Mouse (Mus musculus) right cerebral cortex, postnatal 25 days (tissue): ENCODE measurements around the gene Gdf15.

ENCODE experiments used
- DNase-seq: peaks from one replicate; pipeline ENCODE4 v3.0.0; 2022

Gene Gdf15

DNA sequence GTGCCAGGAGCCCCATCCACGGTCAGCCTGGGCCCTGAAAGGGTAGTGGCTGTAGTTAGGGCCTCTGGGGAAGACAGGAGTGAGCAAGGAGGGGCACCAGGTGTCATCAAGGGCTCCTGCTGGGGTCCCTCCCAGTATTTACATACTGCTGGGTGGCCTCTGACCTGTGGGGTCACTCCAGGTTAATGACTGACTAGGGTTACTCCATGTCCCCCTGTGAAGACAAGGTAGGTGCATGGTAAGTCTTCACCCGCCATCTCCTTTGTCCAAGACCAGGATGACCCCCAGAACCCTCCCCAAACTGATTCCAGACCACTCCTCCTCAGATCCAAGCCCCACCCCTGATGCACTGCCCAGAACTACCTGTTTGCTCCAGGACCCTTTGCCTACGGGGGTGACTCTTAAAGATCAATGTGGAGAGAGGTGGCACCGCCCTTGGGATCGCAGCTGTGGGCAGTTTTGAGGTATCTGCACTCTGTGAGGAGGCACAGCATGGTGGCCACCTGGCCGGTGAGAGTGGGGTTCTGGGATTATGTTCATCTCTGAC lies at the start of gene Gdf15:
Gene Gdf15 (minus strand): TSS at position 111 of the 547 bp plus-strand sequence.
- no peak for DNase-seq

DNA sequence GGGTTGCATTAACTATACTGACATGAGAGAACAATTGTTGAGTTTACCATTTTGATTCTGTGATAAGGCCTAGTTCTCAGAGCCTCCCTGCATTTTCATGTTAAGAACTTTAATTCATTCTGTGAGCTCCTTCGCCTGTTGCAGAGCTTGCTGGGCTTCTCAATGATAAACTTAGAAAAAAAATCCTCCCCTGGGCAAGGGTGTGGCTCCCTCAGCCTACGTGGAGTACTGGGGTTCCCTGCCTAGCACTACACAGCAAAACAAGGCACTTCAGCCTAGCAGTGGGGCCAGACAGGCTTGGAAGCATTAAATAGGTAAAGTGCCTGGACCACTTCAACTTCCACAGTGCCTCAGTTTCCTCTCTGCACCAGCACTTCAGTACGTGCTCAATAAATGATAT lies 49.2 kb upstream of the Gdf15 start:
- no peak for DNase-seq

DNA sequence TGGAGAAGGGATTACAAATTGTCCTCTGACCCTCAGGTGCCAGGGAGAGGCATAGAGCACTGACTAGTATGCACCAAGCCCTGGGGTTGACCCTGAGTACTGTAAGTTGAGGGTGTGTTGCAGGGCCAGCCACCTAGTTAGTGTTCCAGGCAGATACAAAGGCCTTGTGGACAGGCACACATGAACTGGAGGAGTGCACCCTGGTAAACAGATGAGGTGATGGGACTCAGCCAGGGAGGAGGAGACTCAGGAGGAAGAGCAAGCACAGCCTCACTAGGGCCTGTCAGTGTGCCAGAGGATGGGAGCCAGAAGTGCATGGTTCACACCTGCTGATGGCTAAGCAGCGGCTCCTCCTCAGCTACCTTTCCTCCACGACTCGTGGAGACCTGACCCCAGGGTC lies 47.8 kb upstream of the Gdf15 start:
- DNase-seq = no peak

- no peak for DNase-seq
Measured at GRCm38 (mm10) chr8:70679404-70679803, 47.1 kb upstream of the Gdf15 start.

DNA sequence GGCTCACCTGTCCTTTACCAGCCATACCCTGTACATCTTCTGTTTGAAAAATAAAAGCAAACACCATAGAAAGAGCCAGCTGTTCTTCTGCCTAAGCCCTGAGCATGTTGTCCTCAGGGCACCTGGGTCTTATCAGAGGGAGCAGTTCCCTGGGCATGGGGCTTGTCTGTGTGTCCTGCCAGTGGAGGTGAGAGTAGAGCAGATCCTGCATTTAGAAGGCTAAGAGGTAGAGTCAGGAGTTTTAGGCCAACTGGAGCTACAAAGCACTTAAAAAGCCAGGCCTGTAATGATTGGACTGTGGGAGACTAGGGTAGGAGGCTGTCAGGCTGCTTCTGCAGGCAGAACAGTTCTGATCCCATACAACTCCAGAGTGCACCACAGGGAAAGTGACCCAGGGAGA lies 46.4 kb upstream of the Gdf15 start:
- DNase-seq = no peak

GRCm38 (mm10) chr8:70677451-70678080 lies 45.3 kb upstream of the Gdf15 start:
- DNase-seq = no peak

GRCm38 (mm10) chr8:70675336-70675735 lies 43.1 kb upstream of the Gdf15 start:
- DNase-seq = no peak

- no peak for DNase-seq
Measured at GRCm38 (mm10) chr8:70674716-70675115, 42.5 kb upstream of the Gdf15 start.

GRCm38 (mm10) chr8:70674109-70674508 lies 41.9 kb upstream of the Gdf15 start:
- DNase-seq = no peak

- DNase-seq = peak; percentile 99
Measured at GRCm38 (mm10) chr8:70673079-70673856, 41.0 kb upstream of the Gdf15 start, which contains the start of gene Lsm4. Gene Lsm4 (plus strand): TSS chr8:70673248.

DNA sequence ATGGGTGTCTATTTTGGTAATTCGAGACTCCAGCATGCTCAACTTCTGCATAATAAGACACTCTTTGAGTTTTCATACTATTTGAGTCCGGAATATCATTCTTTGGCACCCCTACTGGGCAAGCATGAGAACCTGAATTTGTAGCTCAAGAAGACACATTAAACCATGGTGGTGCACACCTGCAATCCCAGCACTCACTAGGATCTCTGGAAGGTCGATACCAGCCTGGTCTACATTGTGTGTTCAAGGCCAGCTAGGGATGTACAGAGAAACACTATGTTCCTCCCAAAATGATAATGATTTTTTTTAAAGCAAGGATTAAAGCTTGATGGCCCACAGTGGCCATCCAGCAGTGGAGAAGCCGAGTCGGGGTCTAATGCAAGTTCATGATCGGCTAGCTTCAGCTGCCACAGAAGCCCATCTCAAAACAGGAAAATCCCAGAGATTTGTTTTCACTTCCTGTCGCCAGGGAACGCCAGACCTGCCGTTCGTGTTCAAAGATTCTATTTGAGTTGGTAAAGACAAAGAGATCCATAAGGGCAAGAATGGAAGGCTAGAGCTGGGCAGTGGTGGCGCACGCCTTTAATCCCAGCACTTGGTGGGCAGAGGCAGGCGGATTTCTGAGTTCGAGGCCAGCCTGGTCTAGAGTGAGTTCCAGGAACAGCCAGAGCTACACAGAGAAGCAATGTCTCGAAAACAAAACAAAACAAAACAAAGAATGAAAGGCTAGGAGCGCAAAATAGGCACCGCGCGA lies 40.2 kb upstream of the Gdf15 start:
- DNase-seq = no peak

GRCm38 (mm10) chr8:70671615-70672324 lies 39.5 kb upstream of the Gdf15 start:
- DNase-seq = no peak

- DNase-seq = no peak
Measured at GRCm38 (mm10) chr8:70667071-70667470, 34.8 kb upstream of the Gdf15 start.

- no peak for DNase-seq
Measured at GRCm38 (mm10) chr8:70665599-70665998, 33.3 kb upstream of the Gdf15 start.

DNA sequence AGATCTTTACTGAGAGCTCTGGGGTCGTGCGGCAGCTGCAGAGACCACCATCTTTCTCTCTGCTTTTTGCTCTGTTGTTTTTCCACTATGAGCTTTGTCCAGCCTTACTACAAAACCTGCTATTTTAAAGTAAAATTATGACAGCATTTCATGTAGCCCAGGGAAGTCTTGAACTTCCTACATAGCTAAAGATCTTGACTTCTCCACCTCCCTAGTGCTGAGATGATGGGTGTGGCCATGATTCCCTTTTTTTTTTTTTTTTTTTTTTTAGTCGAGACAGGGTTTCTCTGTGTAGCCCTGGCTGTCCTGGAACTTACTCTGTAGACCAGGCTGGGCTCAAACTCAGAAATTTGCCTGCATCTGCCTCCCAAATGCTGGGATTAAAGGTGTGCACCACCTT lies 32.4 kb upstream of the Gdf15 start:
- no peak for DNase-seq

DNA sequence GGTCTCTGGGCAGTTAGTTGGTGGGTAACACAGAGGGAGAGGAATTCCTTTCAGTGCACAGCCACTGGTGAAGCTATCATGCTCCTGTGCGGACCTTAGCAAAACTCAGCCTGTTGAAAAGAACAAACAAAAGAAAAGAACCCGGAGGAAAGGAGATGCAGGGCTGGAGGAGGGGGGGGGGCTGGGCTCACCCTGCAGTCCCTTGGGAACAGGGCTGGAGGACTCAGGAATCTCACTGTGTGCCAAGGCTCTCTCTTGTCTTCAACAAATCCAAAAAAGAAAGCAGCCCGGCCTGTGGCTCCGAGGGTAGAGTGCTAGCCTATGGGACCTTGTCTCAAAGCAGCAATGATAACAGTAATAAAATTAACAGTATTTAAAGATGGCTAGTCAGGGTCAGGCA lies 31.4 kb upstream of the Gdf15 start:
- DNase-seq = no peak

- no peak for DNase-seq
Measured at GRCm38 (mm10) chr8:70660273-70660725, 28.0 kb upstream of the Gdf15 start, which contains the start of gene Pgpep1. Gene Pgpep1 (minus strand): TSS chr8:70660388.

GRCm38 (mm10) chr8:70659604-70660272 lies 27.5 kb upstream of the Gdf15 start:
- peak; percentile 73 for DNase-seq

DNA sequence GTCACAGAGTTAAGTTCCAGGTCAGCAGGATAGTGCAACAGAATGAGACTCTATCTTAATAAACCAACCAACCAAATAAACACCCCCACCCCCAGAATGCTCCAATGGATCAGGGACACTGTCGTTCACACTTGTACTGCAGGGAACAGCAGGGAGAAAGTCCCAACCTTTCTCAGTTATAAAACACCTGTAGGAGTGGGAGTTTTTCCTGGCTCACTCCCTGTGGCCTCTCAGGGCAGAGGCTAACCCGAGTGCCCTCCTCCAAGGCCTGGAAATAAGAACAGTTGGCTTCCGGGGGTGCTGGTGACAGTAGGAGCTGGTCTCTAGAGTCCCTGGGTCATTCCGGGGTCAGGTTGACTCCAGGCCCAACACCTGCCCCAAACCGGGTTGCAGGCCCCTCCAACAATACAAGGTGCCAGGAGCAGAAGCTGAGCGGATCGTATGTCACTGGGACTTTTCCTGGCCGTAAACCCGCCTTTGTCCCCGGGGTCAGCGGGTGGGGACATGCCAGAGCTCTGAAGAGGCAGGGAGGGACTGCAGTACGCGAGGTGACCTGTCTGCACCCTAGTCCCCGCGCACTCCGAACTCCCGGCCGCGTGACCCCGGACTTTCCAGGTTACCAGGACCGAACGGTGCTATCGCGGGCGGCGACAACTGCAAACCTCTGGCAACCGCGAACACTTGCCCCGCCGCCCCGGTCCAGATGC lies 26.8 kb upstream of the Gdf15 start:
- DNase-seq = no peak

DNA sequence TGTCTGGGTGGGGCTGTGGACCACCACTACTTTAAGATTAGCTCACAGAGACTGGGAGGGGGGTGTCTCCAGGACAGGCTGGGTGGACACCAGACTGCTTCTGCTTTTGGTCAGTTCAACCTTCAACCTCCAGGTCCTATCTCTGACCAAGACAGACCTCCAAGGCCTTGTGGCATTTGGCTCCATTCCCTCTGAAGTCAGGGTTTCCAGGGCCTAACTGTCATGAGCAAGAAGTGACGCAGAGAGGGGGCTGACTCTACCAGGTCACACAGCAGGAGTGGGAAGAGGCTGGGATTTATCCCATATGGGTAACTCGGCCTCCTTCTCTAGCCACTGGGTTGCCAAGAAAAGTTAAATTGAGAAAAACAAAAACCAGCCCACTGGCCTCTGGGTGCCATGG lies 25.5 kb upstream of the Gdf15 start:
- DNase-seq = no peak

GRCm38 (mm10) chr8:70657214-70657613 lies 25.0 kb upstream of the Gdf15 start:
- DNase-seq = no peak
